Mouse (Mus musculus): ENCODE measurements around the gene Lifr.

- TF ChIP-seq CTCF (IDR thresholded peaks at IDR 0.05; ENCODE audit: extremely low read depth, insufficient read depth, insufficient read length, insufficient replicate concordance) (no peak), POLR2A (IDR thresholded peaks at IDR 0.05; ENCODE audit: low read depth, low read length) (no peak)
Observed at GRCm38 (mm10) chr15:7154010-7154736, 63.8 kb downstream of the Lifr start.

Measured in spleen, adult 2 months (tissue).